Mouse (Mus musculus) spleen, postnatal 36 days (tissue): Measurements from ENCODE around the gene Hmgn1.
A peak's percentile ranks its signal among the peaks of the same experiment; 100 is the strongest.
"Not testable (repeated sequence)": the region's sequence is repeated elsewhere in the genome, so short reads cannot be mapped to it uniquely, and the experiment has no call there.

Experiments used
- DNase-seq, 2 experiments: peaks; one replicate each; pipeline ENCODE4 v3.0.0; 2022; ENCODE audit warnings: low spot score in 2 of 2, mixed read lengths in 1 of 2

Hmgn1 gene

GRCm38 (mm10) chr16:96126684-96127171 lies 801 bp downstream of the Hmgn1 start:
- DNase-seq = no peak

- DNase-seq = no peak
These were observed 7.4 kb downstream of the Hmgn1 start for GRCm38 (mm10) chr16:96120022-96120623.

GRCm38 (mm10) chr16:96114729-96115128 lies 12.8 kb downstream of the Hmgn1 start:
- DNase-seq = peak in 1 of 2 experiments; percentile 40

- peak; percentile 70 to 76 for DNase-seq
These were observed 14.8 kb downstream of the Hmgn1 start for GRCm38 (mm10) chr16:96112769-96113168.

GRCm38 (mm10) chr16:96110655-96111345 lies 16.7 kb downstream of the Hmgn1 start:
- peak; percentile 77 to 81 for DNase-seq

- peak; percentile 78 to 81 for DNase-seq
These were observed 17.9 kb downstream of the Hmgn1 start for GRCm38 (mm10) chr16:96109673-96110072.

- DNase-seq = no peak
These were observed 24.5 kb downstream of the Hmgn1 start for GRCm38 (mm10) chr16:96103036-96103435.

GRCm38 (mm10) chr16:96097811-96098210 lies 29.7 kb downstream of the Hmgn1 start:
- not testable (repeated sequence) for DNase-seq

- no peak for DNase-seq
These were observed 31.6 kb downstream of the Hmgn1 start for GRCm38 (mm10) chr16:96095966-96096365.

GRCm38 (mm10) chr16:96091515-96092504 lies 35.7 kb downstream of the Hmgn1 start:
- DNase-seq = no peak

GRCm38 (mm10) chr16:96088120-96088519 lies 39.4 kb downstream of the Hmgn1 start:
- DNase-seq = no peak

GRCm38 (mm10) chr16:96087436-96087835 lies 40.1 kb downstream of the Hmgn1 start:
- DNase-seq = no peak

- peak; percentile 94 to 95 for DNase-seq
These were observed 40.5 kb downstream of the Hmgn1 start for GRCm38 (mm10) chr16:96087001-96087400.

- peak; percentile 88 to 89 for DNase-seq
These were observed 41.9 kb downstream of the Hmgn1 start for GRCm38 (mm10) chr16:96085597-96085996.

- DNase-seq = peak in 1 of 2 experiments; percentile 37
These were observed 44.3 kb downstream of the Hmgn1 start for GRCm38 (mm10) chr16:96083179-96083646.

GRCm38 (mm10) chr16:96082301-96083178 lies 45.0 kb downstream of the Hmgn1 start, which contains the start of gene Brwd1:
Gene Brwd1, minus strand, starts transcription at chr16:96082526.
- DNase-seq = peak; percentile 92 to 93

GRCm38 (mm10) chr16:96081742-96082241 lies 45.7 kb downstream of the Hmgn1 start:
- peak; percentile 36 to 49 for DNase-seq

- DNase-seq = peak; percentile 86
These were observed 46.2 kb downstream of the Hmgn1 start for GRCm38 (mm10) chr16:96081331-96081730.

- DNase-seq = no peak
These were observed 47.0 kb downstream of the Hmgn1 start for GRCm38 (mm10) chr16:96080524-96080923.
